Mouse (Mus musculus) kidney, postnatal 10 days (tissue): ENCODE results near the gene Wwox.

Source experiments
- DNase-seq: peaks from one replicate; pipeline ENCODE4 v3.0.0; 2021; ENCODE audit warnings: mixed read lengths

Wwox gene

GRCm38 (mm10) chr8:114673416-114673815 is 234.0 kb downstream of the Wwox start:
- DNase-seq, result no peak

GRCm38 (mm10) chr8:114675151-114675550 is 235.7 kb downstream of the Wwox start:
- no peak for DNase-seq

- DNase-seq, result no peak
Observed at GRCm38 (mm10) chr8:114676918-114677317, 237.5 kb downstream of the Wwox start.

- DNase-seq, result no peak
Observed at GRCm38 (mm10) chr8:114677551-114678127, 238.2 kb downstream of the Wwox start.

- no peak for DNase-seq
Observed at GRCm38 (mm10) chr8:114679386-114680098, 240.1 kb downstream of the Wwox start.

- peak; percentile 20 for DNase-seq
Observed at GRCm38 (mm10) chr8:114681136-114681535, 241.7 kb downstream of the Wwox start.

- DNase-seq, result no peak
Observed at GRCm38 (mm10) chr8:114682166-114682565, 242.7 kb downstream of the Wwox start.

GRCm38 (mm10) chr8:114684046-114684702 is 244.7 kb downstream of the Wwox start:
- DNase-seq, result no peak

- DNase-seq, result no peak
Observed at GRCm38 (mm10) chr8:114686462-114686861, 247.0 kb downstream of the Wwox start.

- no peak for DNase-seq
Observed at GRCm38 (mm10) chr8:114688732-114689131, 249.3 kb downstream of the Wwox start.

- no peak for DNase-seq
Observed at GRCm38 (mm10) chr8:114694566-114695198, 255.2 kb downstream of the Wwox start.

- no peak for DNase-seq
Observed at GRCm38 (mm10) chr8:114703517-114703916, 264.1 kb downstream of the Wwox start.

GRCm38 (mm10) chr8:114707538-114708138 is 268.2 kb downstream of the Wwox start:
- peak; percentile 26 for DNase-seq

- peak; percentile 39 for DNase-seq
Observed at GRCm38 (mm10) chr8:114715318-114716070, 276.0 kb downstream of the Wwox start.

- no peak for DNase-seq
Observed at GRCm38 (mm10) chr8:114716546-114717255, 277.2 kb downstream of the Wwox start.

- no peak for DNase-seq
Observed at GRCm38 (mm10) chr8:114718821-114719220, 279.4 kb downstream of the Wwox start.

GRCm38 (mm10) chr8:114722611-114723010 is 283.2 kb downstream of the Wwox start:
- no peak for DNase-seq

- DNase-seq, result peak; percentile 19
Observed at GRCm38 (mm10) chr8:114731260-114732140, 292.0 kb downstream of the Wwox start.

- DNase-seq, result peak; percentile 32
Observed at GRCm38 (mm10) chr8:114743185-114743915, 303.9 kb downstream of the Wwox start.

- DNase-seq, result no peak
Observed at GRCm38 (mm10) chr8:114746373-114746772, 306.9 kb downstream of the Wwox start.
